Mouse (Mus musculus) forebrain, embryonic 10.5 days (tissue): Measurements from ENCODE around the gene Gnai2. TPM values are rescaled to one million over a fixed set of nuclear protein-coding genes. Genes with fewer than 3 reads are reported as not detected.
"Not testable (repeated sequence)": the region's sequence is repeated elsewhere in the genome, so short reads cannot be mapped to it uniquely, and the experiment has no call there.

Experiments used
- DNase-seq: peaks from one replicate; pipeline ENCODE4 v3.0.0-alpha.2; 2017; ENCODE audit warnings: low spot score; ENCODE audit errors: extremely low spot score
- H3K27ac ChIP-seq: fragments of 300-500 bp; sonication (generic); 2 replicates; pipeline ENCODE4 v1.5.1; 2016; ENCODE audit warnings: mild to moderate bottlenecking
- H3K27me3 ChIP-seq: fragments of 300-500 bp; sonication (generic); 2 replicates; pipeline ENCODE4 v1.6.1; 2016; ENCODE audit warnings: mild to moderate bottlenecking; ENCODE audit not compliant: poor library complexity, severe bottlenecking
- H3K36me3 ChIP-seq: fragments of 300-500 bp; sonication (generic); replicated peaks from 2 replicates; pipeline ENCODE4 v1.6.1; 2016; ENCODE audit warnings: mild to moderate bottlenecking, moderate library complexity
- H3K4me1 ChIP-seq: fragments of 300-500 bp; sonication (generic); 2 replicates; pipeline ENCODE4 v1.6.1; 2016
- H3K4me3 ChIP-seq: fragments of 300-500 bp; sonication (generic); 2 replicates; pipeline ENCODE4 v1.5.1; 2016; ENCODE audit warnings: mild to moderate bottlenecking, moderate library complexity
- H3K9me3 ChIP-seq: fragments of 300-500 bp; sonication (generic); 2 replicates; pipeline ENCODE4 v1.6.1; 2016; ENCODE audit warnings: mild to moderate bottlenecking, moderate library complexity
- WGBS: fragments of 180-500 bp; shearing (Covaris S2); methylation state at CpG from one replicate; pipeline ENCODE4 v1.1.7; 2016; 5-methylcytosine and 5-hydroxymethylcytosine counted together
- polyA plus RNA-seq: library from polyadenylated mRNA; unstranded; fragments of >200 nt; fragmentation: Nextera tagmentation; extraction: Ambion mirVana; gene quantifications from 2 replicates; pipeline ENCODE4 v1.2.1, GENCODE M21; 2016

The Gnai2 gene
- polyA plus RNA-seq, 1 experiment from 2014 or later, result 533 TPM

- DNase-seq, result no peak
- peak overlapping the region; percentile 86 for H3K27ac ChIP-seq
Observed at GRCm38 (mm10) chr9:107575579-107576356, 59.4 kb downstream of the Gnai2 start.

DNA sequence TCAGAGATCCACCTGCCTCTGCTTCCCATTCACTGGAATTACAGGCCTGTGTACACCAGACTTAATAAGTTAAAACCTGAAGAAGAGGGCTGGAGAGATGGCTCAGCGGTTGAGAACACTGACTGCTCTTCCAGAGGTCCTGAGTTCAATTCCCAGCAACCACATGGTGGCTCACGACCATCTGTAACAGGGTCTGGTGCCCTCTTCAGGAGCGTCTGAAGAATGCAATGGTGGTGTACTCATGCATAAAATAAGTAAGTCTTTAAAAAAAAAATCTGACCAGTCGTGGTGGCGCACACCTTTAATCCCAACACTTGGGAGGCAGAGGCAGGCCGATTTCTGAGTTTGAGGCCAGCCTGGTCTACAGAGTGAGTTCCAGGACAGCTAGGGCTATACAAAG, 61.4 kb downstream of the Gnai2 start:
- H3K27me3 ChIP-seq, DNase-seq, H3K4me3 ChIP-seq, H3K27ac ChIP-seq, H3K9me3 ChIP-seq: not testable (repeated sequence)
- WGBS, result 80% methylated on average over 6 of the region's 6 CpGs
- H3K36me3 ChIP-seq, result peaks cover 56% of the 10 kb centered on the region
- H3K4me1 ChIP-seq, result peaks cover 62% of the 10 kb centered on the region

More at GRCm38 (mm10) chr9:107575579-107576356, 59.4 kb downstream of the Gnai2 start:
- Histone ChIP-seq H3K36me3 (peaks cover 53% of the 10 kb centered on the region), H3K4me1 (peaks cover 69% of the 10 kb centered on the region), H3K9me3 (peaks cover 3% of the 10 kb centered on the region; the same call in 1 of the 2 replicates), H3K27me3 (no peaks in the 10 kb centered on the region), H3K4me3 (no peak overlapping the region)
- WGBS, result 86% methylated on average over 14 of the region's 14 CpGs

- Histone ChIP-seq H3K4me3 (no peak overlapping the region), H3K27me3 (no peaks in the 10 kb centered on the region), H3K27ac (no peak overlapping the region), H3K36me3 (peaks cover 56% of the 10 kb centered on the region), H3K4me1 (peaks cover 61% of the 10 kb centered on the region), H3K9me3 (peaks cover 3% of the 10 kb centered on the region; the same call in 1 of the 2 replicates)
- 97% methylated on average over 2 of the region's 2 CpGs for WGBS
- no peak for DNase-seq
Observed at GRCm38 (mm10) chr9:107572327-107572662, 62.9 kb downstream of the Gnai2 start.

DNA sequence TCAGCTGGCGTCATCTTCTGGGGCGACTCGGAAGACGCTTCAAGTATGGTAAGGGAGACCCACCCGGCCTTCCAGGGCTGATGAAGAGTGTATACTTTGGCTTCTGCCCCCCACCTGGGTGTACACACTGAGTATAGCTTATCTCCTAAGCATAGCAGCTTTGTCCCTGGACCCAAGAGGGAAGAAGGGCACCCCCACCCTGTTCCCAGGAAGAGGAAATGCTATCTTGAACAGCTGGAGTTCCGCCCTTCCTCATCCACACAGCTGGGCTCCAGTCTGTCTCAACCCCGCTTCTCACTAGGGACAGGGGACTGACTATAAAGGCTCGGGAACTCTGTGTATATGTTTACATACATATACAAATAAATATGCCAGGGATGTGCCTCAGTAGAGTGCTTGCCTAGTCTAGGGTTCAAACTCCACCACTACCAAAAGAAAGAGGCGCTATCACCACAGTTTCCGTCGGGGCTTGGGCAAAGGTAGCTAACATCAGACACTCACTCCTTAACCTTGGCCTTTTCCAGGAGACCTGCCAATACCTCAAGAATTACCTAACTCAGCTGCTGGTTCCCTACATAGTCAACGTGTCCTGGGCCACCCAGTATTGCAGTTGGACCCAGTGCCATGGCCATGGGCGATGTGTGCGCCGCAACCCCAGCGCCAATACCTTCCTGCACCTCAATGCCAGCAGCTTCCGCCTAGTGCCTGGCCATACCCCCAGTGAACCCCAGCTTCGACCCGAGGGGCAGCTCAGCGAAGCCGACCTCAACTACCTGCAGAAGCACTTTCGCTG, 63.4 kb downstream of the Gnai2 start:
- no peaks in the 10 kb centered on the region for H3K27me3 ChIP-seq
- H3K4me3 ChIP-seq, result peak overlapping the region; percentile 93
- no peak for DNase-seq
- no peak overlapping the region for H3K27ac ChIP-seq
- peaks cover 61% of the 10 kb centered on the region for H3K4me1 ChIP-seq
- H3K9me3 ChIP-seq, result peaks cover 3% of the 10 kb centered on the region; the same call in 1 of the 2 replicates
- 93% methylated on average over 22 of the region's 22 CpGs for WGBS
- H3K36me3 ChIP-seq, result peaks cover 57% of the 10 kb centered on the region

- Histone ChIP-seq H3K4me1 (peaks cover 61% of the 10 kb centered on the region), H3K4me3 (peak overlapping the region; percentile 93), H3K27me3 (no peaks in the 10 kb centered on the region), H3K9me3 (peaks cover 3% of the 10 kb centered on the region; the same call in 1 of the 2 replicates), H3K27ac (peak overlapping the region; percentile 94), H3K36me3 (peaks cover 64% of the 10 kb centered on the region)
- WGBS, result 94% methylated on average over 21 of the region's 21 CpGs
- no peak for DNase-seq
Observed at GRCm38 (mm10) chr9:107570845-107571244, 64.3 kb downstream of the Gnai2 start.

- WGBS, result 63% methylated on average over 13 of the region's 13 CpGs
Observed at GRCm38 (mm10) chr9:107570016-107570415, 65.2 kb downstream of the Gnai2 start.

DNA sequence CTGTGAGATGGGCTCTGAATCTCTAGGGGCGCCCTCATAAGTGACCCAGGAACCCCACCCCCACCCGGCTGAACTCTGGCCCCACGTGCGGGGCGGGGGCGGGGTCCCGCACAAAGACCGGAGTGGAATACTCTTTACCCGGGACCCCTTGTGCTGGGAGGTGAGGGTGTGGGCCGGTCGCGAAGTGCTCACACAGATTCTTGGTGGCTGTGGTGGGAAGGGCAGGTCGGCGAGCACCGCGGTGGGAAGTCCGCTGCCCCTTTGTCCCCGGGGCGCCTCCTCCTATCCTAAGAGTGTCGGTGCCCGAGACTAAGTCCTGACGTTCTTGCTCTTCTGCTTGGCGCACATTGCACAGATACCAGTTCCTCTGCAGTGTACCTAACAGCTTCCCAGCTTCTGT, 65.9 kb downstream of the Gnai2 start:
- peaks cover 3% of the 10 kb centered on the region; the same call in 1 of the 2 replicates for H3K9me3 ChIP-seq
- no peak for DNase-seq
- H3K27me3 ChIP-seq, result no peaks in the 10 kb centered on the region
- H3K36me3 ChIP-seq, result peaks cover 68% of the 10 kb centered on the region
- peak overlapping the region; percentile 94 for H3K27ac ChIP-seq
- H3K4me3 ChIP-seq, result peak overlapping the region; percentile 93
- peaks cover 71% of the 10 kb centered on the region for H3K4me1 ChIP-seq
- under 1% methylated on average over 23 of the region's 23 CpGs for WGBS

More at GRCm38 (mm10) chr9:107570016-107570415, 65.2 kb downstream of the Gnai2 start:
- Histone ChIP-seq H3K4me1 (peaks cover 64% of the 10 kb centered on the region), H3K9me3 (peaks cover 3% of the 10 kb centered on the region; the same call in 1 of the 2 replicates), H3K4me3 (peak overlapping the region; percentile 93), H3K27me3 (no peaks in the 10 kb centered on the region), H3K27ac (peak overlapping the region; percentile 94), H3K36me3 (peaks cover 68% of the 10 kb centered on the region)
- no peak for DNase-seq

GRCm38 (mm10) chr9:107568331-107569261, 66.6 kb downstream of the Gnai2 start:
- peaks cover 78% of the 10 kb centered on the region for H3K4me1 ChIP-seq
- H3K9me3 ChIP-seq, result peaks cover 2% of the 10 kb centered on the region; the same call in 1 of the 2 replicates
- H3K36me3 ChIP-seq, result peaks cover 63% of the 10 kb centered on the region
- peak overlapping the region; percentile 93 for H3K4me3 ChIP-seq
- H3K27me3 ChIP-seq, result no peaks in the 10 kb centered on the region
- DNase-seq, result peak; percentile 90
- H3K27ac ChIP-seq, result peak overlapping the region; percentile 94
- WGBS, result under 1% methylated on average over 41 of the region's 41 CpGs

DNA sequence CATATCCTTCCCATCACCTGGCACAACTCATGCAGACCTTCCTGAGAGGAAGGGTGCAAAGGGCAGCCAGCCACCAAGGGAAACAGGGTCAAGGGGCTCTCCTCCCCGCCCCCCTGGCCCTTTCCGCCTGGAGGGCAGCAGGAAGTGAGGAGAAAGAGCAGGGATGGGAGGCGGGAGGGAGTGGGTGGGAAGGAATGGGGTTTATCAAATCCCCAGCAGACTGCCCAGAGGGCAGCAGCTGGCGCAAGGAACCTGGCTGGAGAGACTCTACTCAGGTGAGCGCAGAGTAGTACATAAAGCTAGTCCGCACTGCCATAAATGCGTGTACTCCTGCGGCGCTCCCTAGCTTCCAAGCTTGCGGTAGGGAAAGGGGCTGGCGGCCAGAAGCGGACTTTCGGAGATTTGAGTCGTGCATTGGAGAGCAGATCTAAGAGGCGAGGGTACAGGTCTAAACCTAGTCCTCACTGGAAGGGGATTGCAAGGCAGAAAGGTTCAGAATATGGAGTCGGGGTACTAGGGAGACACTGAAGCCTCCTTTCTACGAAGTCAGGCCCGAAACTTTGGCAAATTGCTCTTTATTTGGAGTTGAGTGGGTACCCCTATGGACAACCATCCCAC, 67.4 kb downstream of the Gnai2 start, which contains the start of gene Hyal2:
TSS of gene Hyal2 (plus strand) at position 244 of the 618 bp plus-strand sequence.
- H3K36me3 ChIP-seq, result peaks cover 55% of the 10 kb centered on the region
- H3K27ac ChIP-seq, result peak within 1 kb of the TSS; percentile 94
- DNase-seq, result no peak
- H3K27me3 ChIP-seq, result no peaks in the 10 kb centered on the region
- H3K4me1 ChIP-seq, result peaks cover 86% of the 10 kb centered on the region
- H3K4me3 ChIP-seq, result peak within 1 kb of the TSS; percentile 93
- 4% methylated on average over 18 of the region's 18 CpGs for WGBS
- H3K9me3 ChIP-seq, result no peaks in the 10 kb centered on the region

DNA sequence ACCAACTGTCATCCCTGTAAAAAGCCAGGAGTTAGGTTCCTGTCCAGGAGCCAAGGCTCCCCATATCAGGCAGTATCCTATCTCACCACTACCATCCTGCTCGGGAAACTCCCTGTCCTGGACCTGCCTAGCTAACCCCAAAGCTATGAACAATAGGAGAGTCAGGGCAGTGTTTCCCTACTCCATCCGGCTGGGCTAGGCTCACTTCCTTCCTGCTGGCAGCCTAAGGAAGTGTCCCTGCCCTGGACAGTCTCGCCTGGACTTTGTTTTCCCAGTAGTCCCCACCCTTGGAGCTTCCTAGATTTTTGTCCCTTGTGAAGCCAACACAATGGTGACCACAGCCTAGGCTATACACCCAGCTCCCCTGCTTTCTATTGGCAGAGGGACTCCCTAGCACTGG, 68.3 kb downstream of the Gnai2 start:
- 65% methylated on average over 3 of the region's 3 CpGs for WGBS
- peak overlapping the region; percentile 93 for H3K4me3 ChIP-seq
- H3K9me3 ChIP-seq, result no peaks in the 10 kb centered on the region
- H3K27ac ChIP-seq, result peak overlapping the region; percentile 94
- H3K27me3 ChIP-seq, result no peaks in the 10 kb centered on the region
- H3K36me3 ChIP-seq, result peaks cover 53% of the 10 kb centered on the region
- peaks cover 88% of the 10 kb centered on the region for H3K4me1 ChIP-seq
- no peak for DNase-seq

DNA sequence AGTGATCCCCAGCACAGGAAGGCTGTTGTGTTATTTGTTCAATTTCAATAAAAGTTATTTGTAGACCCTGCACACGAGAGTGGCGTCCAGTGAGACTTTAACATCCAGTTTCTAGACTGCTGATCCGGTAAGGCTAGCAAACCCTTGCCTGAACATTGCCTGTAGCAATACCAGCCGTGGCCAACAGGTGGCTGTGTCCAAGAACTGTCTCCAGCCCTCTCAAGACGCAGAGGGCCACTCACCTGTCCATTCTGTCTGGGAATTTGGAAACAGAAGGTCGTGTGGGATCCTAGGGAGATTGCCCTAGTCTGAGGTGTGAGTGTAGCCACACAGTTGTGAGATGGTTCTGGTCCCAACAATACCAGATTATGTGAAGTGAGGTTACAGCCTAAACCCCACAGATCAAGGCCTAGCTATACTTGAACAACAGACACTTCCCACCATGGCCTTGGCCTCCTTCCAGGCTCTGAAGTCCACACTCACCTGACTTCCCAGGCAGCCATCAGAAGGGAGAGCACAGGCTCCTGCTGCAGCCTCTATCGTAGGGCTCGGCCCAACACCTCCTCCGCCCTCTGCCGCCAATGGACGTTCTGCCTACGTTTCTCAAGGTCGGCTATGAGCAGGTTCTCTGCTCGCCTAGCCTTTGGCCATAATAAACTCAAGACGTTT, 69.0 kb downstream of the Gnai2 start:
- peak overlapping the region; percentile 93; the same call in 1 of the 2 replicates for H3K4me3 ChIP-seq
- peaks cover 53% of the 10 kb centered on the region for H3K36me3 ChIP-seq
- H3K27me3 ChIP-seq, result no peaks in the 10 kb centered on the region
- DNase-seq, result peak; percentile 80
- no peaks in the 10 kb centered on the region for H3K9me3 ChIP-seq
- 61% methylated on average over 15 of the region's 15 CpGs for WGBS
- peaks cover 82% of the 10 kb centered on the region for H3K4me1 ChIP-seq
- peak overlapping the region; percentile 65; the same call in 1 of the 2 replicates for H3K27ac ChIP-seq
